Mouse (Mus musculus) ES-E14 (cell line): ENCODE results near the gene Mex3a.

ENCODE experiments used
- CHD2 ChIP-seq: IDR thresholded peaks from 2 replicates; pipeline ENCODE4 v1.6.1; 2014; ENCODE audit warnings: mild to moderate bottlenecking, low read depth, low read length, inconsistent platforms
- HCFC1 ChIP-seq: IDR thresholded peaks from 2 replicates; pipeline ENCODE4 v1.6.1; 2012; ENCODE audit warnings: low read length, inconsistent platforms, borderline replicate concordance; ENCODE audit not compliant: insufficient read depth
- MAFK ChIP-seq: IDR thresholded peaks from 2 replicates; pipeline ENCODE4 v1.6.1; 2014; ENCODE audit warnings: mild to moderate bottlenecking, low read depth, low read length, inconsistent platforms; ENCODE audit not compliant: insufficient read depth
- ZC3H11A ChIP-seq: IDR thresholded peaks from 2 replicates; pipeline ENCODE4 v1.6.1; 2012; ENCODE audit warnings: low read depth, mild to moderate bottlenecking, inconsistent platforms, low read length, borderline replicate concordance
- ZNF384 ChIP-seq: IDR thresholded peaks from 2 replicates; pipeline ENCODE4 v1.6.1; 2012; ENCODE audit warnings: low read depth, low read length, inconsistent platforms

DNA sequence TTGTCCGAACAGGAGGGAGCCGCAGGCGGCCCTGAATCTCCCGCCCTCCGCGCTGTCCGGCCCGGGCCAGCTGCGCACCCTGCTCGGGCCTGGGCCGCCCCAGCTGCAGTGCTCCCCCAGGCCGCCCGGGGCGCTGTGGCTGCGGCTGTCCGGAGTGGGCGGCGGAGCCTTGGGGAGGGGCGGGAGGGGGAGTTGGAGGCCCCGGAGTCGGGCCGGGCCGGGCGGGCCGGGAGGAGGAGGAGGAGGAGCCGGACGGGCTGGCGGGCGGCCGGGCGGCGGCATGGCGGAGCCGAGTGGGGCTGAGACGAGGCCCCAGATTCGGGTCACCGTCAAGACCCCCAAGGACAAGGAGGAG lies 21.3 kb downstream of the Mex3a start, which contains the start of gene Ubqln4:
- TF ChIP-seq ZC3H11A (no peak), HCFC1 (peak; percentile 42; the same call in 1 of the 2 replicates), CHD2 (no peak), MAFK (no peak), ZNF384 (no peak)
